Mouse (Mus musculus) hindbrain, embryonic 13.5 days (tissue): ENCODE measurements at regions not wholly inside any gene's neighbourhood (a gene's known extent, or its start where the extent isn't known, plus 50 kb on each side); places are given as distances from the start of the nearest gene placed in this dataset.

ENCODE experiments used
- ATAC-seq: fragments of 200-750 bp; cut with Nextera tagmentation; 2 replicates; pipeline ENCODE4 v1.8.0; 2017; ENCODE audit warnings: moderate TSS enrichment; ENCODE audit not compliant: low FRiP score
- H3K27ac ChIP-seq: fragments of 300-500 bp; sonication (generic); 2 replicates; pipeline ENCODE4 v1.5.1; 2015; ENCODE audit warnings: inconsistent platforms, mild to moderate bottlenecking, moderate library complexity
- H3K27me3 ChIP-seq: fragments of 300-500 bp; sonication (generic); 2 replicates; pipeline ENCODE4 v1.6.1; 2015; ENCODE audit warnings: mild to moderate bottlenecking, inconsistent platforms
- H3K36me3 ChIP-seq: fragments of 300-500 bp; sonication (generic); 2 replicates; pipeline ENCODE4 v1.6.1; 2015; ENCODE audit warnings: mild to moderate bottlenecking, inconsistent platforms
- H3K4me1 ChIP-seq: fragments of 300-500 bp; sonication (generic); replicated peaks from 2 replicates; pipeline ENCODE4 v1.6.1; 2015; ENCODE audit warnings: inconsistent platforms
- H3K4me2 ChIP-seq: fragments of 300-500 bp; sonication (generic); 2 replicates; pipeline ENCODE4 v1.6.1; 2015; ENCODE audit warnings: inconsistent platforms, mild to moderate bottlenecking, moderate library complexity
- H3K4me3 ChIP-seq: fragments of 300-500 bp; sonication (generic); 2 replicates; pipeline ENCODE4 v1.5.1; 2015; ENCODE audit warnings: mild to moderate bottlenecking, inconsistent platforms
- H3K9ac ChIP-seq: fragments of 300-500 bp; sonication (generic); 2 replicates; pipeline ENCODE4 v1.6.1; 2015; ENCODE audit warnings: mild to moderate bottlenecking, inconsistent platforms
- H3K9me3 ChIP-seq: fragments of 300-500 bp; sonication (generic); 2 replicates; pipeline ENCODE4 v1.6.1; 2016; ENCODE audit warnings: inconsistent platforms
- WGBS: fragments of 180-500 bp; shearing (Covaris S2); methylation state at CpG from one replicate; pipeline ENCODE4 v1.1.7; 2015; 5-methylcytosine and 5-hydroxymethylcytosine counted together

GRCm38 (mm10) chr9:26611711-26612437 is 121.7 kb upstream of the B3gat1 start:
- 67% methylated on average over 6 of the region's 6 CpGs for WGBS
- ATAC-seq, result no peak
- H3K27ac ChIP-seq, result no peak overlapping the region

GRCm38 (mm10) chr9:26622840-26623448 is 110.6 kb upstream of the B3gat1 start:
- Histone ChIP-seq H3K4me3 (no peak overlapping the region), H3K27me3 (no peaks in the 10 kb centered on the region), H3K27ac (no peak overlapping the region), H3K4me1 (no peaks in the 10 kb centered on the region), H3K36me3 (no peaks in the 10 kb centered on the region), H3K9me3 (no peaks in the 10 kb centered on the region), H3K4me2 (no peak overlapping the region), H3K9ac (no peak overlapping the region)
- 91% methylated on average over 1 of the region's 1 CpGs for WGBS
- no peak for ATAC-seq

More at GRCm38 (mm10) chr9:26611711-26612437, 121.7 kb upstream of the B3gat1 start:
- H3K4me2 ChIP-seq, result no peak overlapping the region
- no peaks in the 10 kb centered on the region for H3K27me3 ChIP-seq
- no peaks in the 10 kb centered on the region for H3K9me3 ChIP-seq
- no peak overlapping the region for H3K4me3 ChIP-seq
- no peak overlapping the region for H3K9ac ChIP-seq
- peaks cover 9% of the 10 kb centered on the region; the same call in 1 of the 2 replicates for H3K4me1 ChIP-seq
- no peaks in the 10 kb centered on the region for H3K36me3 ChIP-seq

- Histone ChIP-seq H3K4me2 (no peak overlapping the region), H3K9me3 (no peaks in the 10 kb centered on the region), H3K27me3 (no peaks in the 10 kb centered on the region), H3K4me3 (no peak overlapping the region), H3K9ac (no peak overlapping the region), H3K4me1 (no peaks in the 10 kb centered on the region), H3K36me3 (no peaks in the 10 kb centered on the region), H3K27ac (no peak overlapping the region)
- 78% methylated on average over 2 of the region's 2 CpGs for WGBS
- ATAC-seq, result no peak
These were observed 108.2 kb upstream of the B3gat1 start for GRCm38 (mm10) chr9:26625171-26625937.

- H3K4me1 ChIP-seq, result no peaks in the 10 kb centered on the region
These were observed 100.5 kb upstream of the B3gat1 start for GRCm38 (mm10) chr9:26632891-26633650.

GRCm38 (mm10) chr9:26635211-26635610 is 98.3 kb upstream of the B3gat1 start:
- Histone ChIP-seq H3K9ac (no peak overlapping the region), H3K9me3 (no peaks in the 10 kb centered on the region), H3K4me2 (no peak overlapping the region), H3K4me3 (no peak overlapping the region), H3K36me3 (no peaks in the 10 kb centered on the region), H3K27me3 (no peaks in the 10 kb centered on the region), H3K27ac (no peak overlapping the region), H3K4me1 (no peaks in the 10 kb centered on the region)
- ATAC-seq, result no peak

More at GRCm38 (mm10) chr9:26632891-26633650, 100.5 kb upstream of the B3gat1 start:
- no peak overlapping the region for H3K27ac ChIP-seq
- H3K4me2 ChIP-seq, result no peak overlapping the region
- H3K4me3 ChIP-seq, result no peak overlapping the region
- no peaks in the 10 kb centered on the region for H3K36me3 ChIP-seq
- ATAC-seq, result no peak
- H3K9ac ChIP-seq, result no peak overlapping the region
- H3K27me3 ChIP-seq, result no peaks in the 10 kb centered on the region
- 92% methylated on average over 8 of the region's 8 CpGs for WGBS
- no peaks in the 10 kb centered on the region for H3K9me3 ChIP-seq

GRCm38 (mm10) chr9:26638586-26638985 is 94.9 kb upstream of the B3gat1 start:
- ATAC-seq, result no peak
- H3K9me3 ChIP-seq, result no peaks in the 10 kb centered on the region
- no peak overlapping the region for H3K4me3 ChIP-seq
- H3K27ac ChIP-seq, result no peak overlapping the region
- 93% methylated on average over 2 of the region's 2 CpGs for WGBS
- no peaks in the 10 kb centered on the region for H3K27me3 ChIP-seq
- H3K36me3 ChIP-seq, result no peaks in the 10 kb centered on the region
- H3K9ac ChIP-seq, result no peak overlapping the region
- no peaks in the 10 kb centered on the region for H3K4me1 ChIP-seq
- H3K4me2 ChIP-seq, result no peak overlapping the region

GRCm38 (mm10) chr9:26642302-26642701 is 91.2 kb upstream of the B3gat1 start:
- WGBS, result 85% methylated on average over 2 of the region's 2 CpGs
- Histone ChIP-seq H3K4me1 (no peaks in the 10 kb centered on the region), H3K9me3 (no peaks in the 10 kb centered on the region), H3K4me3 (no peak overlapping the region), H3K9ac (no peak overlapping the region), H3K27me3 (no peaks in the 10 kb centered on the region), H3K36me3 (no peaks in the 10 kb centered on the region), H3K4me2 (no peak overlapping the region), H3K27ac (no peak overlapping the region)
- ATAC-seq, result no peak

- no peak overlapping the region for H3K4me3 ChIP-seq
- H3K9ac ChIP-seq, result no peak overlapping the region
- 87% methylated on average over 4 of the region's 4 CpGs for WGBS
- ATAC-seq, result no peak
- no peaks in the 10 kb centered on the region for H3K36me3 ChIP-seq
- no peaks in the 10 kb centered on the region for H3K9me3 ChIP-seq
- H3K27ac ChIP-seq, result no peak overlapping the region
- H3K27me3 ChIP-seq, result no peaks in the 10 kb centered on the region
- no peaks in the 10 kb centered on the region for H3K4me1 ChIP-seq
- H3K4me2 ChIP-seq, result no peak overlapping the region
These were observed 90.7 kb upstream of the B3gat1 start for GRCm38 (mm10) chr9:26642831-26643230.

- Histone ChIP-seq H3K36me3 (no peaks in the 10 kb centered on the region), H3K4me2 (no peak overlapping the region), H3K27me3 (no peaks in the 10 kb centered on the region), H3K9ac (no peak overlapping the region), H3K9me3 (no peaks in the 10 kb centered on the region), H3K4me3 (no peak overlapping the region), H3K27ac (no peak overlapping the region), H3K4me1 (no peaks in the 10 kb centered on the region)
- WGBS, result 82% methylated on average over 7 of the region's 7 CpGs
- ATAC-seq, result no peak
These were observed 84.0 kb upstream of the B3gat1 start for GRCm38 (mm10) chr9:26649506-26649905.

- Histone ChIP-seq H3K9ac (no peak overlapping the region), H3K4me1 (no peaks in the 10 kb centered on the region), H3K9me3 (no peaks in the 10 kb centered on the region), H3K27me3 (no peaks in the 10 kb centered on the region), H3K36me3 (no peaks in the 10 kb centered on the region), H3K4me3 (no peak overlapping the region), H3K27ac (no peak overlapping the region), H3K4me2 (no peak overlapping the region)
- no peak for ATAC-seq
- 69% methylated on average over 1 of the region's 1 CpGs for WGBS
These were observed 80.6 kb upstream of the B3gat1 start for GRCm38 (mm10) chr9:26652920-26653319.

- WGBS, result 76% methylated on average over 2 of the region's 2 CpGs
- H3K4me3 ChIP-seq, result no peak overlapping the region
- no peak overlapping the region for H3K4me2 ChIP-seq
- no peaks in the 10 kb centered on the region for H3K36me3 ChIP-seq
- no peaks in the 10 kb centered on the region for H3K9me3 ChIP-seq
- no peaks in the 10 kb centered on the region for H3K4me1 ChIP-seq
- H3K27ac ChIP-seq, result no peak overlapping the region
- H3K27me3 ChIP-seq, result no peaks in the 10 kb centered on the region
- ATAC-seq, result no peak
- no peak overlapping the region for H3K9ac ChIP-seq
These were observed 74.2 kb upstream of the B3gat1 start for GRCm38 (mm10) chr9:26659366-26659765.

- Histone ChIP-seq H3K4me1 (0 out of 2 replicates have a peak, but pooled peaks cover 3% of the 10 kb centered on the region), H3K36me3 (no peaks in the 10 kb centered on the region), H3K27me3 (no peaks in the 10 kb centered on the region), H3K27ac (no peak overlapping the region), H3K9me3 (no peaks in the 10 kb centered on the region), H3K4me3 (no peak overlapping the region), H3K4me2 (no peak overlapping the region), H3K9ac (no peak overlapping the region)
- no peak for ATAC-seq
- no CpG with 5 or more reads among the region's 1 CpGs for WGBS
These were observed 70.0 kb upstream of the B3gat1 start for GRCm38 (mm10) chr9:26663544-26663943.
